Mouse (Mus musculus) kidney, embryonic 14.5 days (tissue): ENCODE measurements around the gene Fam172a. TPM values are rescaled to one million over a fixed set of nuclear protein-coding genes. Genes with fewer than 3 reads are reported as not detected.

ENCODE experiments used
- ATAC-seq: fragments of 200-750 bp; cut with Nextera tagmentation; 2 replicates; pipeline ENCODE4 v1.8.0; 2017; ENCODE audit warnings: moderate number of reproducible peaks, mild to moderate bottlenecking, moderate TSS enrichment, moderate library complexity; ENCODE audit not compliant: low FRiP score, low TSS enrichment
- H3K27ac ChIP-seq: fragments of 300-500 bp; sonication (generic); 2 replicates; pipeline ENCODE4 v1.5.1; 2014; ENCODE audit warnings: low read depth, mild to moderate bottlenecking, low read length, moderate library complexity, mixed read lengths
- H3K27me3 ChIP-seq: fragments of 300-500 bp; sonication (generic); 2 replicates; pipeline ENCODE4 v1.6.1; 2014; ENCODE audit warnings: mild to moderate bottlenecking, low read length; ENCODE audit not compliant: control insufficient read depth, insufficient read depth
- H3K36me3 ChIP-seq: fragments of 300-500 bp; sonication (generic); 2 replicates; pipeline ENCODE4 v1.6.1; 2014; ENCODE audit warnings: low read length, mixed read lengths; ENCODE audit not compliant: control insufficient read depth, insufficient read depth
- H3K4me1 ChIP-seq: fragments of 300-500 bp; sonication (generic); 2 replicates; pipeline ENCODE4 v1.6.1; 2014; ENCODE audit warnings: low read length, mixed read lengths; ENCODE audit not compliant: control insufficient read depth, insufficient read depth
- H3K4me2 ChIP-seq: fragments of 300-500 bp; sonication (generic); replicated peaks from 2 replicates; pipeline ENCODE4 v1.6.1; 2014; ENCODE audit warnings: low read depth, mild to moderate bottlenecking, low read length
- H3K4me3 ChIP-seq: fragments of 300-500 bp; sonication (generic); 2 replicates; pipeline ENCODE4 v1.5.1; 2014; ENCODE audit warnings: mild to moderate bottlenecking, low read length
- H3K9ac ChIP-seq: fragments of 300-500 bp; sonication (generic); 2 replicates; pipeline ENCODE4 v1.6.1; 2014; ENCODE audit warnings: low read depth, mild to moderate bottlenecking, low read length, moderate library complexity
- H3K9me3 ChIP-seq: fragments of 300-500 bp; sonication (generic); 2 replicates; pipeline ENCODE4 v1.6.1; 2016; ENCODE audit warnings: low read length; ENCODE audit not compliant: control insufficient read depth
- WGBS: fragments of 180-500 bp; shearing (Covaris S2); extraction: QIAGEN DNeasy Blood & Tissue Kit; methylation state at CpG from one replicate; pipeline ENCODE4 v1.1.7; 2014; 5-methylcytosine and 5-hydroxymethylcytosine counted together
- polyA plus RNA-seq: library from polyadenylated mRNA; unstranded; fragments of >200 nt; fragmentation: Nextera tagmentation; extraction: Ambion mirVana; gene quantifications from 2 replicates; pipeline ENCODE4 v1.2.1, GENCODE M21; 2014

Gene Fam172a
- polyA plus RNA-seq, 1 experiment from 2014 or later = 28.8 TPM

- Histone ChIP-seq H3K9ac (no peak overlapping the region), H3K36me3 (no peaks in the 10 kb centered on the region), H3K4me3 (no peak overlapping the region), H3K27me3 (no peaks in the 10 kb centered on the region), H3K4me2 (no peak overlapping the region), H3K4me1 (no peaks in the 10 kb centered on the region), H3K27ac (no peak overlapping the region), H3K9me3 (no peaks in the 10 kb centered on the region)
- no peak for ATAC-seq
- WGBS = 100% methylated on average over 2 of the region's 2 CpGs
These were observed 141.3 kb downstream of the Fam172a start for GRCm38 (mm10) chr13:77843017-77843654.

DNA sequence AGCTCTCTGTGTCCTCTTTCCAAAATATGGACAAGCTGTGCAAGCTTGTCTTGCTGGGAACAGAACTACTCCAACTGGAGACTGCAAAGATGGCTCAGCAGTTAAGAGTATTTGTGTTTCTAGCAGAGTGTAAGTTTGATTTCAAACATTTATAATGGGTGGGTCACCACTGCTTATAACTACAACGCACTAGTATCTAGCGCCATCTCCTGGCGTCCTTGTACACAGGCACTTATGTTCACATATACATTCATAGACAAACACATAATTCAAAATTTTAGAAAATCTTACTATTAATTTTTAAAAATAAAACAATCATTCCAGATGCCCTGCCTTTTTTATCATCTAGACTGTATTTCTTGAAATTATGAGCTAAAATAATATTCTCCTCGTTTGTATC lies 147.0 kb downstream of the Fam172a start:
- Histone ChIP-seq H3K27me3 (no peaks in the 10 kb centered on the region), H3K4me3 (no peak overlapping the region), H3K27ac (no peak overlapping the region), H3K9ac (no peak overlapping the region), H3K4me1 (no peaks in the 10 kb centered on the region), H3K4me2 (no peak overlapping the region), H3K9me3 (no peaks in the 10 kb centered on the region; the same call in 1 of the 2 replicates), H3K36me3 (no peaks in the 10 kb centered on the region)
- 81% methylated on average over 4 of the region's 4 CpGs for WGBS
- no peak for ATAC-seq

- H3K4me1 ChIP-seq = no peaks in the 10 kb centered on the region
- H3K9ac ChIP-seq = no peak overlapping the region
- no peak overlapping the region for H3K27ac ChIP-seq
- 97% methylated on average over 1 of the region's 1 CpGs for WGBS
- no peak overlapping the region for H3K4me2 ChIP-seq
- H3K36me3 ChIP-seq = no peaks in the 10 kb centered on the region
- peak; percentile 52; the same call in 1 of the 2 replicates for ATAC-seq
- no peaks in the 10 kb centered on the region for H3K27me3 ChIP-seq
- no peaks in the 10 kb centered on the region for H3K9me3 ChIP-seq
- no peak overlapping the region for H3K4me3 ChIP-seq
These were observed 163.0 kb downstream of the Fam172a start for GRCm38 (mm10) chr13:77864804-77865203.

DNA sequence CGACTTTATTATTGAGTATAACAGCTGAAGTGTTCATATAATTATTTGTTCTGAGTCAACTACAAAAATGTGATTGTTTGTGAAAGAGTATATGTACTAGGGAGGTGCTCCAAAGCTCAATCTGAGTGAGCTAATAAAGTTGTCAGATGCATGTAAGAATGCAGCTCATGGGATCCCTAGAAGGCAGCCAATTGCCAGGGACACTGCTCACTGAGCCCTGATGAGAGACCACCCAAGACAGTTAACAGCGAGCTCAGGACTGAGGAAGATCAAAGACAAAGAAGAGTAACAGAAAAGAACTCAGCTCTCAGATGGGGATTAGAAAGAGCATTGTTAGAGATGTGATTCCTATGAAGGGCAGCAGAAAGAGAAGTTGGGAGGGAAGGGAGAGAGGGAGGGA lies 166.5 kb downstream of the Fam172a start:
- Histone ChIP-seq H3K36me3 (no peaks in the 10 kb centered on the region), H3K9me3 (no peaks in the 10 kb centered on the region), H3K4me3 (no peak overlapping the region), H3K27ac (no peak overlapping the region), H3K4me2 (no peak overlapping the region), H3K9ac (no peak overlapping the region), H3K4me1 (no peaks in the 10 kb centered on the region), H3K27me3 (no peaks in the 10 kb centered on the region)
- no peak for ATAC-seq
- WGBS = 52% methylated on average over 2 of the region's 2 CpGs

DNA sequence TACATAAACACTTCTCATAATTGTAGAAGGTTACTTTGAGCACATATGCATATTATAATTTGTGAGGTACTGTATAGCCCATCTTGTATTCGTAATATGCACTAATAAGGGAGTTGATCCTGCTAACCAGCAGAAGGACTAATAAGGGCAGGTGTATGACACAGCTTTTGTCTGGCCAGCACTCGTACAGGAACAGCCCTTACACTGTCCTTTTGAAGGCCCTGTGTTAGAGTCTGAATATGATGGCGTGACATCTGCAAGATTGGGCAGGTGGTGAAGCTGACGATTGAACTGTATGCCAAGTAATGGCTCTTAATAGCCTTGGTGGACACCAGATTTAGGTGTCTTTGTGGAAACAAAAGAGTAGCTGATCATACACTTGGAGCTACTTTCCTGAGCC lies 176.3 kb downstream of the Fam172a start:
- WGBS = 90% methylated on average over 4 of the region's 4 CpGs
- H3K27ac ChIP-seq = no peak overlapping the region
- H3K27me3 ChIP-seq = no peaks in the 10 kb centered on the region
- H3K9me3 ChIP-seq = no peaks in the 10 kb centered on the region
- H3K4me2 ChIP-seq = no peak overlapping the region
- H3K4me1 ChIP-seq = no peaks in the 10 kb centered on the region
- no peak overlapping the region for H3K9ac ChIP-seq
- no peak overlapping the region for H3K4me3 ChIP-seq
- ATAC-seq = no peak
- no peaks in the 10 kb centered on the region for H3K36me3 ChIP-seq

- H3K4me3 ChIP-seq = no peak overlapping the region
- no peaks in the 10 kb centered on the region for H3K27me3 ChIP-seq
- no peak for ATAC-seq
- no peaks in the 10 kb centered on the region for H3K36me3 ChIP-seq
- H3K27ac ChIP-seq = no peak overlapping the region
- WGBS = 88% methylated on average over 3 of the region's 3 CpGs
- H3K9me3 ChIP-seq = no peaks in the 10 kb centered on the region
- H3K9ac ChIP-seq = no peak overlapping the region
- no peak overlapping the region for H3K4me2 ChIP-seq
- H3K4me1 ChIP-seq = no peaks in the 10 kb centered on the region
These were observed 176.7 kb downstream of the Fam172a start for GRCm38 (mm10) chr13:77878545-77878944.

- H3K27ac ChIP-seq = no peak overlapping the region
- no peak overlapping the region for H3K4me3 ChIP-seq
- H3K4me1 ChIP-seq = 0 out of 2 replicates have a peak, but pooled peaks cover 4% of the 10 kb centered on the region
- H3K9me3 ChIP-seq = no peaks in the 10 kb centered on the region
- 43% methylated on average over 2 of the region's 2 CpGs for WGBS
- H3K36me3 ChIP-seq = no peaks in the 10 kb centered on the region
- H3K9ac ChIP-seq = no peak overlapping the region
- no peaks in the 10 kb centered on the region for H3K27me3 ChIP-seq
- no peak overlapping the region for H3K4me2 ChIP-seq
- ATAC-seq = no peak
These were observed 195.8 kb downstream of the Fam172a start for GRCm38 (mm10) chr13:77897619-77898018.

DNA sequence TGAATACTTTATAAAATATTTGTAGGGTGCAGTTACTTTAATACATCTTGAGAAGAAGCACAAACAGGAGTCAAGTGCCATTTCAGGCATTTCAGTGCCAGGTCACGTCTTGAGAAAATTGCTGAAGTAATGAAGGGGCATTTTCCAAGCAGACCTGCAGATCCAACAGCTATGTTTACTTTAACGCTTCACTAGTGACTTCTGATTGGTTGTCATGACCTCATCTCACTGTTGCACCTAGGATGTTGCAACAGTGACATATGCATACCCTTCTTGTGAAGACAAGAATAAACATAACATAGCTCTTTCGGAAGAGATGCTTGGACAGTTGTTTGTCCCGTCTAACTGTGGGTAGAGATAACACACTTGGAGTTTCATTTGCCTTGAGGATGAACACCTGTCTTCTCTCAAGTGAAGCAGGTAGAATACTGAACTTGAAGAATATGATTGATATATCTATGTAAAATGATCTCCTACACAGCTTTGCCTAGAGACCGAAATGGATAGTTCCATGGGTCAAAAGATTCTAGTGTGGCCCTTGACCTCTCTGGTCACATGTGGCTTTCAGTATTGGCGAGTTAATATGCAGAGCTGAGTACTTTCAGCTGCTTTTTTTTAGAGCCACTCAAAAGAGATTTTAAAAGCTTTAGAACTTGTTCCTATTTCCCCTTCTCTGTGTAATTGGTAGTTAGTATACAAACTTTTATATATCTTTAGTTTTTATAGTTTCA lies 196.4 kb downstream of the Fam172a start:
- ATAC-seq = peak; percentile 21; the same call in 1 of the 2 replicates
- no peaks in the 10 kb centered on the region for H3K27me3 ChIP-seq
- H3K36me3 ChIP-seq = no peaks in the 10 kb centered on the region
- 0 out of 2 replicates have a peak, but pooled peaks cover 4% of the 10 kb centered on the region for H3K4me1 ChIP-seq
- WGBS = 29% methylated on average over 6 of the region's 6 CpGs
- H3K27ac ChIP-seq = no peak overlapping the region
- H3K9me3 ChIP-seq = no peaks in the 10 kb centered on the region
- no peak overlapping the region for H3K9ac ChIP-seq
- no peak overlapping the region for H3K4me3 ChIP-seq
- H3K4me2 ChIP-seq = no peak overlapping the region

- Histone ChIP-seq H3K27me3 (no peaks in the 10 kb centered on the region), H3K27ac (no peak overlapping the region), H3K4me3 (no peak overlapping the region), H3K9me3 (no peaks in the 10 kb centered on the region), H3K4me2 (no peak overlapping the region), H3K4me1 (no peaks in the 10 kb centered on the region), H3K36me3 (no peaks in the 10 kb centered on the region), H3K9ac (no peak overlapping the region)
- WGBS = 50% methylated on average over 1 of the region's 1 CpGs
- no peak for ATAC-seq
These were observed 197.9 kb downstream of the Fam172a start for GRCm38 (mm10) chr13:77899725-77900124.
